Mouse (Mus musculus) naive thymus-derived CD4-positive, alpha-beta T cell, adult 2 months (primary cell): ENCODE data around the gene B3galt4.
"Not testable (repeated sequence)": the region's sequence is repeated elsewhere in the genome, so short reads cannot be mapped to it uniquely, and the experiment has no call there.

Experiments
- DNase-seq: peaks from one replicate; pipeline ENCODE4 v3.0.0-alpha.2; 2011; ENCODE audit warnings: low read depth

Gene B3galt4

GRCm38 (mm10) chr17:33968489-33968888 is 17.2 kb upstream of the B3galt4 start:
- peak; percentile 93 for DNase-seq

GRCm38 (mm10) chr17:33965846-33966550 is 14.7 kb upstream of the B3galt4 start:
- DNase-seq = no peak

- DNase-seq = no peak
Observed at GRCm38 (mm10) chr17:33965082-33965845, 14.0 kb upstream of the B3galt4 start.

- DNase-seq = no peak
Observed at GRCm38 (mm10) chr17:33962876-33963275, 11.6 kb upstream of the B3galt4 start.

- no peak for DNase-seq
Observed at GRCm38 (mm10) chr17:33959948-33960347, 8.7 kb upstream of the B3galt4 start.

GRCm38 (mm10) chr17:33959135-33959534 is 7.8 kb upstream of the B3galt4 start:
- no peak for DNase-seq

- no peak for DNase-seq
Observed at GRCm38 (mm10) chr17:33958451-33958850, 7.2 kb upstream of the B3galt4 start.

GRCm38 (mm10) chr17:33957493-33957892 is 6.2 kb upstream of the B3galt4 start:
- DNase-seq = no peak

- DNase-seq = no peak
Observed at GRCm38 (mm10) chr17:33956336-33956735, 5.0 kb upstream of the B3galt4 start.

GRCm38 (mm10) chr17:33955555-33956214 is 4.4 kb upstream of the B3galt4 start, which contains the start of the genes Vps52 and Rps18:
Vps52 (plus strand) TSS chr17:33955812.
Rps18 (minus strand) TSS chr17:33956001.
- DNase-seq = peak; percentile 99

- DNase-seq = no peak
Observed at GRCm38 (mm10) chr17:33954646-33955554, 3.6 kb upstream of the B3galt4 start.

- no peak for DNase-seq
Observed at GRCm38 (mm10) chr17:33953961-33954565, 2.8 kb upstream of the B3galt4 start.

GRCm38 (mm10) chr17:33953310-33953709 is 2.0 kb upstream of the B3galt4 start:
- no peak for DNase-seq

- DNase-seq = no peak
Observed at GRCm38 (mm10) chr17:33952879-33953278, 1.6 kb upstream of the B3galt4 start.

GRCm38 (mm10) chr17:33952015-33952414 is 727 bp upstream of the B3galt4 start:
- not testable (repeated sequence) for DNase-seq

- no peak for DNase-seq
Observed at GRCm38 (mm10) chr17:33950131-33950625, 1.1 kb downstream of the B3galt4 start.

- DNase-seq = no peak
Observed at GRCm38 (mm10) chr17:33948905-33949537, 2.3 kb downstream of the B3galt4 start.

GRCm38 (mm10) chr17:33948090-33948904 is 3.0 kb downstream of the B3galt4 start:
- no peak for DNase-seq

- peak; percentile 86 for DNase-seq
Observed at GRCm38 (mm10) chr17:33947430-33948089, 3.7 kb downstream of the B3galt4 start.
